Mouse (Mus musculus) heart, embryonic 10.5 days (tissue): ENCODE results near the gene Xxylt1. TPM values are rescaled to one million over a fixed set of nuclear protein-coding genes. Genes with fewer than 3 reads are reported as not detected.

Experiments
- polyA plus RNA-seq: library from polyadenylated mRNA; unstranded; fragments of >200 nt; fragmentation: Nextera tagmentation; extraction: Ambion mirVana; gene quantifications from 2 replicates; pipeline ENCODE4 v1.2.1, GENCODE M21; 2016

Xxylt1 gene
- polyA plus RNA-seq, 1 experiment from 2014 or later, result 15.0 TPM

Other genes with a start within 250 kb of the Xxylt1 start
- 15.5 and 16.4 TPM in 2 replicates for gene Acap2, start 119.8 kb upstream of the Xxylt1 start, polyA plus RNA-seq
- gene Ppp1r2, start 193.8 kb upstream of the Xxylt1 start, polyA plus RNA-seq, result 85.0 and 95.4 TPM in 2 replicates
- gene Apod, start 233.4 kb upstream of the Xxylt1 start, polyA plus RNA-seq, result not detected in 2 replicates